Mouse (Mus musculus): ENCODE data around the gene Gzmf.
"Not testable (repeated sequence)": the region's sequence is repeated elsewhere in the genome, so short reads cannot be mapped to it uniquely, and the experiment has no call there.

The Gzmf gene

GRCm38 (mm10) chr14:56211317-56211716, at the start of gene Gzmf:
Gene Gzmf, minus strand, starts transcription at chr14:56211417.
- no peak for DNase-seq

GRCm38 (mm10) chr14:56240409-56240808, 29.2 kb upstream of the Gzmf start:
- no peak for DNase-seq

DNA sequence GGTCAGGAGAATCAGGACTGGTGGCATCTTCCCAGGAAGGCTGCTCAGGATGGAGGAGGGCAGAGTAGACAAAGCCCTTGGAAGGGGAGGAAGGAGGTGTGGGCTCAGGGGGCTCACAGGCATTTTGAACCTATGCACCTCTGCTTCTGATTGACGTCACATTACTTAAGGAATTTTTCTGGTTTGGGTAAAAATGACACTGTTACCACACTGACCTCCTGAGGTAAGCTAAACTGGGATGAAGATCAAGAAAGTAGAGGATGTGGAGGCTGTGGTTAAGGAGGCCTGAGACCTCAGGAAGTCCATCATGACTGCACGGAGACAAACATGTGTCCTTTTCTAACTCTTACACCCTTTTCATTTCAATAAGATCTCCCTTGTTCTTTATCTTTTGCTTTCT, 23.3 kb upstream of the Gzmf start, which contains the start of gene Gzmc:
Gzmc (minus strand) TSS at position 101 of the 400 bp plus-strand sequence.
- DNase-seq: no peak

GRCm38 (mm10) chr14:56205613-56206012, 5.6 kb downstream of the Gzmf start:
- no peak for DNase-seq

DNA sequence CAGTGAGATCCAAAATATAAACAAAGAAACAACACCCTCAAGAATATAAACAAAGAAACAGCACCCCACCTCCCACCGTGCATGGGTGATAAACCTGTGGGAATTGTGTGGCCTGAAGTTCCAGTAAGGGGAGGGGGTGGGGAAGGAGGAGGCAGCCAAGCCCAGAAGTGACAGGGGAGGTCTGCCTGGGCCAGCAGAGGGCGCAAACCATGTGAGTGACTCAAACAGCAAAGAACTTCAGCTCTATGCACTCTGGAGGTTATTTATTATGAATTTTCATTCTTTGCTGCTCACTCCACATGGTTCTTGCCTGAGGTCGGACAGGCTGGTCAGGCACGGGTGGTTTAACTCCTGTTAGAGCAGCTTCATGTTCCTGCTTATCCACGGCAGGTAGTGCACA, 6.2 kb downstream of the Gzmf start:
- peak; percentile 61 for DNase-seq

- DNase-seq: peak; percentile 80
Measured at GRCm38 (mm10) chr14:56203975-56204374, 7.2 kb downstream of the Gzmf start.

- no peak for DNase-seq
Measured at GRCm38 (mm10) chr14:56186946-56187345, 24.3 kb downstream of the Gzmf start.

GRCm38 (mm10) chr14:56186521-56186920, 24.7 kb downstream of the Gzmf start:
- DNase-seq: no peak

- DNase-seq: peak; percentile 69
Measured at GRCm38 (mm10) chr14:56177651-56178050, 33.6 kb downstream of the Gzmf start.

GRCm38 (mm10) chr14:56174499-56174898, 36.7 kb downstream of the Gzmf start, which contains the start of gene Gzmn:
Gene Gzmn, minus strand, starts transcription at chr14:56174599.
- no peak for DNase-seq

- DNase-seq: no peak
Measured at GRCm38 (mm10) chr14:56173396-56173795, 37.8 kb downstream of the Gzmf start.

DNA sequence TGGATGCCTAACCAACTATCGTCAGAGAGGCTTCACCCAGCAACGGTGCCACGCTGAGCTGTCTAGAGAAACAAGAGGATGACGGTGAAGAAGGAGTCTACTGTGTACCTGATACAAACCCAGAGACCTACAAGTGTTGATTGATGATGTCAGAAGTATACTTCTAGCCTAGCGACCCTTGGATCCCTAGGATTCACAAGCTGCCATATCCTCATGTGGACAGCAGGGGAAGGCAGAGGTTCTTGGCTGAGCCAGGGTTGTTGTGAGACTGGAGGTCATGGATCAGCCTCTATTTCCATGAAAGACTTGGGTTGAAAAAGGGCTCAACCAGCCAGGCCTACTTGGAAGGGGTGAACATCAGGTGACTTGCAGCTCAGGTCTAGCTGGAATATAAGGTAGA, 38.5 kb downstream of the Gzmf start:
- no peak for DNase-seq

GRCm38 (mm10) chr14:56168009-56168408, 43.2 kb downstream of the Gzmf start:
- DNase-seq: no peak

- DNase-seq: no peak
Measured at GRCm38 (mm10) chr14:56162109-56162508, 49.1 kb downstream of the Gzmf start.

DNA sequence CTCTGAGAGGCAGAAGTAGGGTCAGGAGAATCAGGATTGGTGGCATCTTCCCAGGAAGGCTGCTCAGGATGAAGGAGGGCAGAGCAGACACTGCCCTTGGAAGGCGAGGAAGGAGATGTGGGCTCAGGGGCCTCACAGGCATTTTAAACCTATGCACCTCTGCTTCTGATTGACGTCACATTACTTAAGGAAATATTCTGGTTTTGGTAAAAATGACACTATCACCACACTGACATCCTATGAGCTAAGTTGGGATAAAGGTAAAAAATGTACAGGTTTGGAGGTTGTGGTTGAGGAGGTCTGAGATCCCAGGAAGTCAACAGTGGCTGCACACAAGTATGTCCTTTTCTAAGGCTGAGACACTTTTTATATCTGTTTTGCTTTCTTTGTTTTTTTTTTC, 51.7 kb downstream of the Gzmf start, which contains the start of gene Gzmg:
Gzmg (minus strand) TSS at position 101 of the 400 bp plus-strand sequence.
- DNase-seq: not testable (repeated sequence)

- DNase-seq: no peak
Measured at GRCm38 (mm10) chr14:56155340-56155739, 55.9 kb downstream of the Gzmf start.
